Mouse (Mus musculus) cerebellum, postnatal 10 days (tissue): ENCODE data around the gene Vmn2r38.
"Not testable (repeated sequence)": the region's sequence is repeated elsewhere in the genome, so short reads cannot be mapped to it uniquely, and the experiment has no call there.

ENCODE experiments used
- DNase-seq, 2 experiments: peaks; one replicate each; pipeline ENCODE4 v3.0.0; 2021; ENCODE audit warnings: mixed read lengths in 2 of 2

Gene Vmn2r38

DNA sequence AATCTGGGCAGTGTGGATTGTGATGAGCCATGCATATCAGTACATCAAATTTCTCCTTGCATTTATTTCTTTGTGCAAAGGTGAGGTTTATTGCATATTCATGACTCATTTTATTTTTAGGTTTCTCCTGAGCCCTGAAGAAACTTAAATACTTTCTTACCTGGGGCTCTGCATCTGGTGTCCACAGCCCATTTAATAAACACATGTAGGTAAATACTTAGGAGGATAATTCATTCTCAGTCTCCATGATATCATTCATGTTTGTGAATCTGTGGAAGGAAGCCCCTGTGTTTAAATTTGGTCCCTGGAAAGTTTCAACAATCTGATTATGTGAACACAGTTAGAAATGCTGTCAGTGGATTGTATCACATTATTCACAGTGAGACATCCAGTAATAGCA is at the start of gene Vmn2r38:
Gene Vmn2r38, minus strand, starts transcription at position 101 of the 400 bp plus-strand sequence.
- not testable (repeated sequence) for DNase-seq

DNA sequence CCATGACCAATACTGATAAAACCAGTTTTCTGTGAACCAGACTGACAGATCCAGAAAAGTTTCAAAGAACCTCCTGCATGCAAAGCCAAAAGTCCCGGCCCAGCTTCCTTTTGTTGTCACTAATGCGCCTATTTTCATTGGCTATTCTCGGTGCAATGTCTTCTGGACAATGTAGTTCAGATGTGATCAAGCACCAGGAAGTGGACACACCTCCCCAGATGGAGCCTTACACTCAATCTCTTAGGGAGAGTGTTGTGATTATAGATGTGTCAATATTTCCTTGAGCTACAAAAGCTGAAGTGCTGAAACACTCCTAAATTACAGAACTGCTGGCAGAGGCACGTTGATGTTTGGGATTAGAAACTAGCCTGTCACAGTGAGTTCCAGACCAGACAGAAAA is 32.3 kb downstream of the Vmn2r38 start:
- DNase-seq, result not testable (repeated sequence)

DNA sequence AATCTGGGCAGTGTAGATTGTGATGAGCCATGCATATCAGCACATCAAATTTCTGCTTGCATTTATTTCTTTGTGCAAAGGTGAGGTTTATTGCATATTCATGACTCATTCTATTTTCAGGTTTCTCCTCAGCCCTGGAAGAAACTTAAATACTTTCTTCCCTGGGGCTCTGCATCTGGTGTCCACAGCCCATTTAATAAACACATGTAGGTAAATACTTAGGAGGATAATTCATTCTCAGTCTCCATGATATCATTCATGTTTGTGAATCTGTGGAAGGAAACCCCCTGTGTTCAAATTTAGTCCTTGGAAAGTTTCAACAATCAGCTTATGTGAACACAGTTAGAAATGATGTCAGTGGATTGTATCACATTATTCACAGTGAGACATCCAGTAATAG is 67.0 kb downstream of the Vmn2r38 start, which contains the start of gene Vmn2r39:
Gene Vmn2r39, minus strand, starts transcription at position 101 of the 400 bp plus-strand sequence.
- DNase-seq, result not testable (repeated sequence)
